Mouse (Mus musculus): Measurements from ENCODE around the gene Arhgap25.

Gene Arhgap25

GRCm38 (mm10) chr6:87541171-87541571 lies 8.1 kb upstream of the Arhgap25 start:
- no peaks in the 10 kb centered on the region for H3K36me3 ChIP-seq (ENCODE audit: insufficient read depth, low read length)
- H3K4me3 ChIP-seq (replicated peaks; ENCODE audit: low read length) = no peak overlapping the region
- peaks cover 29% of the 10 kb centered on the region for H3K4me1 ChIP-seq (replicated peaks; ENCODE audit: low read depth, low read length)
- peaks cover 14% of the 10 kb centered on the region for H3K27me3 ChIP-seq (ENCODE audit: insufficient read depth, low read length)
- H3K9me3 ChIP-seq (ENCODE audit: low read length) = peaks cover 4% of the 10 kb centered on the region
- no peak for TF ChIP-seq POU5F1 (IDR thresholded peaks at IDR 0.05; ENCODE audit: borderline replicate concordance, low read length)
- TF ChIP-seq CTCF (conservative IDR thresholded peaks at IDR 0.05; ENCODE audit: low read length) = no peak
- TF ChIP-seq NANOG (IDR thresholded peaks at IDR 0.05; ENCODE audit: borderline replicate concordance, low read length) = no peak

- Histone ChIP-seq H3K9me3 (ENCODE audit: low read length) (no peaks in the 10 kb centered on the region), H3K36me3 (ENCODE audit: insufficient read depth, low read length) (no peaks in the 10 kb centered on the region), H3K4me1 (replicated peaks; ENCODE audit: low read depth, low read length) (peaks cover 15% of the 10 kb centered on the region), H3K27me3 (ENCODE audit: insufficient read depth, low read length) (peaks cover 23% of the 10 kb centered on the region), H3K4me3 (replicated peaks; ENCODE audit: low read length) (no peak overlapping the region)
- no peak for TF ChIP-seq NANOG (IDR thresholded peaks at IDR 0.05; ENCODE audit: borderline replicate concordance, low read length)
- TF ChIP-seq CTCF (conservative IDR thresholded peaks at IDR 0.05; ENCODE audit: low read length) = no peak
- TF ChIP-seq POU5F1 (IDR thresholded peaks at IDR 0.05; ENCODE audit: borderline replicate concordance, low read length) = no peak
Measured at GRCm38 (mm10) chr6:87538376-87539270, 5.6 kb upstream of the Arhgap25 start.

GRCm38 (mm10) chr6:87537678-87538077 lies 4.6 kb upstream of the Arhgap25 start:
- Histone ChIP-seq H3K4me1 (replicated peaks; ENCODE audit: low read depth, low read length) (peaks cover 15% of the 10 kb centered on the region), H3K36me3 (ENCODE audit: insufficient read depth, low read length) (no peaks in the 10 kb centered on the region), H3K4me3 (replicated peaks; ENCODE audit: low read length) (no peak overlapping the region), H3K9me3 (ENCODE audit: low read length) (no peaks in the 10 kb centered on the region), H3K27me3 (ENCODE audit: insufficient read depth, low read length) (peaks cover 26% of the 10 kb centered on the region)
- TF ChIP-seq CTCF (conservative IDR thresholded peaks at IDR 0.05; ENCODE audit: low read length) = no peak

- peaks cover 26% of the 10 kb centered on the region for H3K27me3 ChIP-seq (ENCODE audit: insufficient read depth, low read length)
- peaks cover 7% of the 10 kb centered on the region for H3K4me1 ChIP-seq (replicated peaks; ENCODE audit: low read depth, low read length)
- TF ChIP-seq NANOG (IDR thresholded peaks at IDR 0.05; ENCODE audit: borderline replicate concordance, low read length) (no peak), POU5F1 (IDR thresholded peaks at IDR 0.05; ENCODE audit: borderline replicate concordance, low read length) (no peak)
- H3K4me3 ChIP-seq (replicated peaks; ENCODE audit: low read length) = no peak overlapping the region
- no peaks in the 10 kb centered on the region for H3K36me3 ChIP-seq (ENCODE audit: insufficient read depth, low read length)
- H3K9me3 ChIP-seq (ENCODE audit: low read length) = no peaks in the 10 kb centered on the region
Measured at GRCm38 (mm10) chr6:87536270-87536669, 3.2 kb upstream of the Arhgap25 start.

GRCm38 (mm10) chr6:87535651-87536050 lies 2.6 kb upstream of the Arhgap25 start:
- H3K4me3 ChIP-seq (replicated peaks; ENCODE audit: low read length) = no peak overlapping the region
- no peak for TF ChIP-seq NANOG (IDR thresholded peaks at IDR 0.05; ENCODE audit: borderline replicate concordance, low read length)
- H3K36me3 ChIP-seq (ENCODE audit: insufficient read depth, low read length) = no peaks in the 10 kb centered on the region
- H3K9me3 ChIP-seq (ENCODE audit: low read length) = no peaks in the 10 kb centered on the region
- peaks cover 26% of the 10 kb centered on the region for H3K27me3 ChIP-seq (ENCODE audit: insufficient read depth, low read length)
- 0 out of 2 replicates have a peak, but pooled peaks cover 3% of the 10 kb centered on the region for H3K4me1 ChIP-seq (replicated peaks; ENCODE audit: low read depth, low read length)

- Histone ChIP-seq H3K4me1 (replicated peaks; ENCODE audit: low read depth, low read length) (0 out of 2 replicates have a peak, but pooled peaks cover 2% of the 10 kb centered on the region), H3K9me3 (ENCODE audit: low read length) (no peaks in the 10 kb centered on the region), H3K36me3 (ENCODE audit: insufficient read depth, low read length) (no peaks in the 10 kb centered on the region), H3K4me3 (replicated peaks; ENCODE audit: low read length) (no peak overlapping the region), H3K27me3 (ENCODE audit: insufficient read depth, low read length) (peaks cover 26% of the 10 kb centered on the region)
- TF ChIP-seq CTCF (conservative IDR thresholded peaks at IDR 0.05; ENCODE audit: low read length) (no peak), NANOG (IDR thresholded peaks at IDR 0.05; ENCODE audit: borderline replicate concordance, low read length) (no peak), POU5F1 (IDR thresholded peaks at IDR 0.05; ENCODE audit: borderline replicate concordance, low read length) (no peak)
Measured at GRCm38 (mm10) chr6:87534855-87535575, 2.0 kb upstream of the Arhgap25 start.

GRCm38 (mm10) chr6:87531456-87532015 lies 1.5 kb downstream of the Arhgap25 start:
- Histone ChIP-seq H3K27me3 (ENCODE audit: insufficient read depth, low read length) (peaks cover 14% of the 10 kb centered on the region), H3K4me3 (replicated peaks; ENCODE audit: low read length) (no peak overlapping the region), H3K36me3 (ENCODE audit: insufficient read depth, low read length) (no peaks in the 10 kb centered on the region), H3K9me3 (ENCODE audit: low read length) (no peaks in the 10 kb centered on the region), H3K4me1 (replicated peaks; ENCODE audit: low read depth, low read length) (0 out of 2 replicates have a peak, but pooled peaks cover 2% of the 10 kb centered on the region)
- TF ChIP-seq CTCF (conservative IDR thresholded peaks at IDR 0.05; ENCODE audit: low read length) (no peak), NANOG (IDR thresholded peaks at IDR 0.05; ENCODE audit: borderline replicate concordance, low read length) (no peak), POU5F1 (IDR thresholded peaks at IDR 0.05; ENCODE audit: borderline replicate concordance, low read length) (no peak)

GRCm38 (mm10) chr6:87530386-87530785 lies 2.7 kb downstream of the Arhgap25 start:
- TF ChIP-seq NANOG (IDR thresholded peaks at IDR 0.05; ENCODE audit: borderline replicate concordance, low read length) = no peak
- TF ChIP-seq CTCF (conservative IDR thresholded peaks at IDR 0.05; ENCODE audit: low read length) = no peak
- TF ChIP-seq POU5F1 (IDR thresholded peaks at IDR 0.05; ENCODE audit: borderline replicate concordance, low read length) = no peak
- no peaks in the 10 kb centered on the region for H3K36me3 ChIP-seq (ENCODE audit: insufficient read depth, low read length)
- no peak overlapping the region for H3K4me3 ChIP-seq (replicated peaks; ENCODE audit: low read length)
- H3K27me3 ChIP-seq (ENCODE audit: insufficient read depth, low read length) = peaks cover 6% of the 10 kb centered on the region
- H3K4me1 ChIP-seq (replicated peaks; ENCODE audit: low read depth, low read length) = 0 out of 2 replicates have a peak, but pooled peaks cover 2% of the 10 kb centered on the region
- H3K9me3 ChIP-seq (ENCODE audit: low read length) = no peaks in the 10 kb centered on the region

All from E14TG2a.4 (cell line).